ENCODE assay signal across 8 mouse cellular contexts in the genomic region with DNA sequence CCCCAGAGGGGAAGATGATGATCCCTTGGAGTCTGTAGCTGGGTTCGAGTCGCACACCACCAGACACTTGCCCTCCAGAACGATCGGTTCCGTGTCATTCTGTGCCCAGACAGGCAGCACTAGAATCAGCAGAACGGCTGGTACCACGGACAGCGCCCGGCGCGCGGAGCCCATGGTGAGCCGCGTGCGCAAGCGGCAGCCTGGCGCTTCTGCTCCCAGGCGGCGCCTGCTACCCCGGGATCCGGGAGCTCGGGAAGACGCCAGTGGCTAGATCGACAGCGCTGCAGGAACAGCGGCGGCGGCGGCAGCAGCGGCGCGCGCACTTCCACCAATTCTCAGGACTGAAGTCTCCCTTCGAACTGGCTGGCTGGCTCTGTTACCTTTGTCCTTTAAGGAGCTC. TPM values are rescaled to one million over a fixed set of nuclear protein-coding genes. Genes with fewer than 3 reads are reported as not detected.
DNase-seq lines count a peak whose midpoint lies in the region; ATAC-seq and TF ChIP-seq lines count a peak whose summit lies in the region.

No protein-coding gene starts in this region.

- H3K9me3 ChIP-seq in forebrain, embryonic 12.5 days: no peaks in the 10 kb centered on the region
- H3K9me3 ChIP-seq in liver, postnatal 0 days (ENCODE audit: low read length): no peaks in the 10 kb centered on the region

- no peak overlapping the region for H3K27ac ChIP-seq in forebrain, embryonic 12.5 days
- H3K27ac ChIP-seq in liver, postnatal 0 days (ENCODE audit: low read depth): no peak overlapping the region
- no peak overlapping the region for H3K27ac ChIP-seq in olfactory bulb, adult 2 months (ENCODE audit: insufficient read depth, low read depth, low read length)

- peak; percentile 17 to 63 for DNase-seq in spleen, postnatal 4 days (ENCODE audit: low spot score in 2 of 2)
- DNase-seq in spleen, adult 18-20 months: no peak
- peak; percentile 80 to 87 for DNase-seq in heart, postnatal 14 days
- peak; percentile 96 to 97 for DNase-seq in kidney, postnatal 4 days
- DNase-seq in liver, postnatal 0 days: peak; percentile 65
- no peak for DNase-seq in natural killer cell, adult 2 months (ENCODE audit: low spot score in 2 of 2)

- peak; percentile 78 for ATAC-seq in forebrain, embryonic 12.5 days (ENCODE audit: low FRiP score)
- no peak for ATAC-seq in liver, postnatal 0 days

- intact Hi-C loops in heart, postnatal 14 days (cut with DNase I): no loop called here

- peaks cover 33% of the 10 kb centered on the region for H3K4me1 ChIP-seq in forebrain, embryonic 12.5 days
- H3K4me1 ChIP-seq in liver, postnatal 0 days (ENCODE audit: insufficient read depth): no peaks in the 10 kb centered on the region
- peaks cover 18% of the 10 kb centered on the region; the same call in 1 of the 2 replicates for H3K4me1 ChIP-seq in olfactory bulb, adult 2 months (ENCODE audit: control insufficient read depth, insufficient read depth, low read length)

- TF ChIP-seq POLR2A in olfactory bulb, adult 2 months (IDR thresholded peaks at IDR 0.05; ENCODE audit: insufficient read depth, low read depth, low read length): no peak

- H3K27me3 ChIP-seq in forebrain, embryonic 12.5 days: peaks cover 60% of the 10 kb centered on the region
- peaks cover 22% of the 10 kb centered on the region for H3K27me3 ChIP-seq in liver, postnatal 0 days (ENCODE audit: insufficient read depth, low read length)

- H3K9ac ChIP-seq in forebrain, embryonic 12.5 days: peak overlapping the region; percentile 13; the same call in 1 of the 2 replicates
- H3K9ac ChIP-seq in liver, postnatal 0 days (replicated peaks): no peak overlapping the region

- no peak for TF ChIP-seq CTCF in liver, postnatal 0 days (IDR thresholded peaks at IDR 0.05; ENCODE audit: low read depth)
- TF ChIP-seq CTCF in olfactory bulb, adult 2 months (IDR thresholded peaks at IDR 0.05; ENCODE audit: insufficient read depth, low read depth, low read length): no peak

- no peak for TF ChIP-seq EP300 in liver, postnatal 0 days (IDR thresholded peaks at IDR 0.05; ENCODE audit: low read depth)

- peak overlapping the region; percentile 72 for H3K4me2 ChIP-seq in forebrain, embryonic 12.5 days
- no peak overlapping the region for H3K4me2 ChIP-seq in liver, postnatal 0 days (ENCODE audit: low read depth, low read length)

- under 1% methylated on average over 34 of the region's 34 CpGs for WGBS in forebrain, embryonic 12.5 days
- WGBS in liver, postnatal 0 days (ENCODE audit: insufficient replicate concordance): 4% methylated on average over 28 of the region's 34 CpGs
- WGBS in olfactory bulb, adult 2 months: under 1% methylated on average over 34 of the region's 34 CpGs

- H3K36me3 ChIP-seq in forebrain, embryonic 12.5 days (replicated peaks): no peaks in the 10 kb centered on the region
- no peaks in the 10 kb centered on the region for H3K36me3 ChIP-seq in liver, postnatal 0 days (replicated peaks; ENCODE audit: insufficient read depth, low read length)

- peak overlapping the region; percentile 44 for H3K4me3 ChIP-seq in forebrain, embryonic 12.5 days (replicated peaks)
- no peak overlapping the region for H3K4me3 ChIP-seq in liver, postnatal 0 days (ENCODE audit: low read depth, low read length)
- H3K4me3 ChIP-seq in olfactory bulb, adult 2 months (ENCODE audit: insufficient read depth, low read depth, low read length): peak overlapping the region; percentile 34; the same call in 1 of the 2 replicates

RNA-seq across cellular contexts. Expression of a gene that starts 1.1 kb away (rescaled TPM):
- 3.3 and 3.9 TPM in 2 replicates for polyA plus RNA-seq in forebrain, embryonic 12.5 days (2016; fragmentation: Nextera tagmentation; extraction: Ambion mirVana)
- total RNA-seq in heart, postnatal 14 days (2021): not detected
- not detected in 2 replicates for polyA plus RNA-seq in liver, postnatal 0 days (2015; fragmentation: Nextera tagmentation; extraction: Ambion mirVana)
- not detected in 2 replicates for polyA plus RNA-seq in olfactory bulb, adult 2 months (2012; ENCODE audit: insufficient read depth, insufficient read length, low replicate concordance, missing spikeins)

Comparison
In these comparisons a context has a peak if more than half of its experiments do, and no peak if none do; other contexts are left out.
1. DNase-seq: peak in spleen, postnatal 4 days (2 of 2), heart, postnatal 14 days (2 of 2), kidney, postnatal 4 days (2 of 2) and liver, postnatal 0 days (single experiment); none in spleen, adult 18-20 months (0 of 2) and natural killer cell, adult 2 months (0 of 2).